Mouse (Mus musculus) myocyte (in vitro differentiated cells): Measurements from ENCODE around the gene Olfr1234. TPM values are rescaled to one million over a fixed set of nuclear protein-coding genes. Genes with fewer than 3 reads are reported as not detected.

ENCODE experiments used
- H3K27me3 ChIP-seq: one replicate; pipeline ENCODE4 v1.6.1; 2011; ENCODE audit not compliant: control insufficient read depth, insufficient read depth, insufficient read length
- H3K36me3 ChIP-seq: one replicate; pipeline ENCODE4 v1.6.1; 2011; ENCODE audit not compliant: control insufficient read depth, insufficient read depth
- H3K4me2 ChIP-seq: one replicate; pipeline ENCODE4 v1.6.1; 2011; ENCODE audit warnings: low read depth, control low read depth
- H3K4me3 ChIP-seq: one replicate; pipeline ENCODE4 v1.5.1; 2011; ENCODE audit warnings: mild to moderate bottlenecking, control low read depth, moderate library complexity
- H3K79me2 ChIP-seq: one replicate; pipeline ENCODE4 v1.6.1; 2011; ENCODE audit not compliant: control insufficient read depth, insufficient read depth
- H3ac ChIP-seq: one replicate; pipeline ENCODE4 v1.6.1; 2011; ENCODE audit not compliant: control insufficient read depth, insufficient read length
- CEBPB ChIP-seq: IDR thresholded peaks from 2 replicates; pipeline ENCODE4 v1.6.1; 2011; ENCODE audit warnings: mild to moderate bottlenecking, moderate library complexity; ENCODE audit not compliant: poor library complexity, insufficient read depth, severe bottlenecking
- E2F4 ChIP-seq: IDR thresholded peaks from one replicate; pipeline ENCODE4 v1.6.1; 2011; ENCODE audit warnings: mild to moderate bottlenecking, control low read depth, moderate library complexity; ENCODE audit not compliant: insufficient read depth
- MAX ChIP-seq: IDR thresholded peaks from one replicate; pipeline ENCODE4 v1.6.1; 2011; ENCODE audit warnings: low read depth, mild to moderate bottlenecking, control low read depth
- MYOD1 ChIP-seq, 3 experiments: IDR thresholded peaks; one replicate each; pipeline ENCODE4 v1.6.1; 2011; ENCODE audit warnings: control low read depth in 2 of 3, low read depth in 2 of 3, mild to moderate bottlenecking in 2 of 3, moderate library complexity in 1 of 3; ENCODE audit not compliant: insufficient read length in 2 of 3, control insufficient read depth in 1 of 3
- MYOG ChIP-seq, 3 experiments: IDR thresholded peaks; one replicate each; pipeline ENCODE4 v1.6.1; 2011; ENCODE audit warnings: control low read depth in 2 of 3, low read depth in 2 of 3, mild to moderate bottlenecking in 2 of 3; ENCODE audit not compliant: insufficient read length in 2 of 3, control insufficient read depth in 1 of 3, insufficient read depth in 1 of 3
- POLR2A ChIP-seq: IDR thresholded peaks from one replicate; pipeline ENCODE4 v1.6.1; 2011; ENCODE audit warnings: low read depth, mild to moderate bottlenecking, control low read depth, moderate library complexity; ENCODE audit not compliant: insufficient read length
- POLR2AphosphoS2 ChIP-seq: IDR thresholded peaks from one replicate; pipeline ENCODE4 v1.6.1; 2011; ENCODE audit warnings: low read depth, control low read depth; ENCODE audit not compliant: insufficient read length
- REST ChIP-seq: IDR thresholded peaks from one replicate; pipeline ENCODE4 v1.6.1; 2011; ENCODE audit warnings: mild to moderate bottlenecking, control low read depth, moderate library complexity; ENCODE audit not compliant: insufficient read depth, insufficient read length
- SRF ChIP-seq: IDR thresholded peaks from one replicate; pipeline ENCODE4 v1.6.1; 2011; ENCODE audit warnings: low read depth; ENCODE audit not compliant: control insufficient read depth, insufficient read length
- TCF12 ChIP-seq: IDR thresholded peaks from one replicate; pipeline ENCODE4 v1.6.1; 2011; ENCODE audit warnings: mild to moderate bottlenecking, control low read depth; ENCODE audit not compliant: poor library complexity, insufficient read depth, severe bottlenecking
- TCF3 ChIP-seq: IDR thresholded peaks from one replicate; pipeline ENCODE4 v1.6.1; 2011; ENCODE audit warnings: low read depth, control low read depth; ENCODE audit not compliant: insufficient read length
- USF1 ChIP-seq: IDR thresholded peaks from one replicate; pipeline ENCODE4 v1.6.1; 2011; ENCODE audit warnings: low read depth, mild to moderate bottlenecking, control low read depth, moderate library complexity
- polyA plus RNA-seq: library from polyadenylated mRNA; unstranded; fragments of >200 nt; fragmentation: generic; extraction: Trizol; gene quantifications from one replicate; pipeline ENCODE4 v1.2.1, GENCODE M21; 2012; ENCODE audit warnings: missing spikeins

The Olfr1234 gene
- not detected for polyA plus RNA-seq

GRCm38 (mm10) chr2:89364765-89365164 is at the start of gene Olfr1234:
TSS of gene Olfr1234 (minus strand) at chr2:89364865.
- H3ac ChIP-seq, result no peak within 1 kb of the TSS
- no peak within 1 kb of the TSS for H3K4me3 ChIP-seq
- H3K79me2 ChIP-seq, result no peaks in the 10 kb centered on the region
- H3K27me3 ChIP-seq, result no peaks in the 10 kb centered on the region
- H3K4me2 ChIP-seq, result no peak within 1 kb of the TSS
- H3K36me3 ChIP-seq, result no peaks in the 10 kb centered on the region
- no peak for TF ChIP-seq MYOG (IDR thresholded peaks at IDR 0.05; ENCODE audit: control insufficient read depth in 1 of 3, insufficient read depth in 1 of 3, insufficient read length in 2 of 3, low read depth in 2 of 3)
- TF ChIP-seq TCF3, result no peak
- TF ChIP-seq SRF, result no peak
- TF ChIP-seq E2F4, result no peak
- TF ChIP-seq CEBPB, result no peak
- TF ChIP-seq REST, result no peak
- no peak for TF ChIP-seq POLR2AphosphoS2
- TF ChIP-seq TCF12, result no peak
- no peak for TF ChIP-seq MAX
- no peak for TF ChIP-seq MYOD1 (IDR thresholded peaks at IDR 0.05; ENCODE audit: control insufficient read depth in 1 of 3, insufficient read length in 2 of 3, low read depth in 2 of 3)
- TF ChIP-seq POLR2A, result no peak
- no peak for TF ChIP-seq USF1

GRCm38 (mm10) chr2:89409576-89409975 is 44.9 kb upstream of the Olfr1234 start, which contains the start of gene Olfr1238:
TSS of gene Olfr1238 (minus strand) at chr2:89409676.
- H3K4me3 ChIP-seq, result no peak within 1 kb of the TSS
- H3K79me2 ChIP-seq, result no peaks in the 10 kb centered on the region
- TF ChIP-seq TCF3, result no peak
- no peak for TF ChIP-seq MAX
- no peak within 1 kb of the TSS for H3ac ChIP-seq
- H3K36me3 ChIP-seq, result no peaks in the 10 kb centered on the region
- H3K27me3 ChIP-seq, result no peaks in the 10 kb centered on the region
- H3K4me2 ChIP-seq, result no peak within 1 kb of the TSS

- Histone ChIP-seq H3K79me2 (no peaks in the 10 kb centered on the region), H3K4me3 (no peak overlapping the region), H3ac (no peak overlapping the region), H3K27me3 (no peaks in the 10 kb centered on the region), H3K4me2 (no peak overlapping the region), H3K36me3 (no peaks in the 10 kb centered on the region)
- no peak for TF ChIP-seq TCF12
- no peak for TF ChIP-seq MYOD1 (IDR thresholded peaks at IDR 0.05; ENCODE audit: control insufficient read depth in 1 of 3, insufficient read length in 2 of 3, low read depth in 2 of 3)
- no peak for TF ChIP-seq MAX
- no peak for TF ChIP-seq POLR2AphosphoS2
- no peak for TF ChIP-seq POLR2A
- no peak for TF ChIP-seq TCF3
These were observed 36.2 kb upstream of the Olfr1234 start for GRCm38 (mm10) chr2:89400882-89401281.

GRCm38 (mm10) chr2:89342298-89342697 is 22.4 kb downstream of the Olfr1234 start, which contains the start of gene Olfr1233:
TSS of gene Olfr1233 (minus strand) at chr2:89342398.
- H3K4me2 ChIP-seq, result no peak within 1 kb of the TSS
- H3K4me3 ChIP-seq, result no peak within 1 kb of the TSS
- no peak for TF ChIP-seq MAX
- no peak for TF ChIP-seq SRF
- TF ChIP-seq REST, result no peak
- TF ChIP-seq CEBPB, result no peak
- no peak for TF ChIP-seq MYOG (IDR thresholded peaks at IDR 0.05; ENCODE audit: control insufficient read depth in 1 of 3, insufficient read depth in 1 of 3, insufficient read length in 2 of 3, low read depth in 2 of 3)
- TF ChIP-seq USF1, result no peak
- TF ChIP-seq E2F4, result no peak
- TF ChIP-seq TCF12, result no peak
- no peak for TF ChIP-seq POLR2A
- TF ChIP-seq MYOD1 (IDR thresholded peaks at IDR 0.05; ENCODE audit: control insufficient read depth in 1 of 3, insufficient read length in 2 of 3, low read depth in 2 of 3), result no peak
- TF ChIP-seq POLR2AphosphoS2, result no peak
- no peaks in the 10 kb centered on the region for H3K79me2 ChIP-seq
- H3K27me3 ChIP-seq, result no peaks in the 10 kb centered on the region
- no peaks in the 10 kb centered on the region for H3K36me3 ChIP-seq
- no peak within 1 kb of the TSS for H3ac ChIP-seq

- no peak within 1 kb of the TSS for H3ac ChIP-seq
- H3K4me2 ChIP-seq, result no peak within 1 kb of the TSS
- no peaks in the 10 kb centered on the region for H3K79me2 ChIP-seq
- no peak within 1 kb of the TSS for H3K4me3 ChIP-seq
- no peaks in the 10 kb centered on the region for H3K36me3 ChIP-seq
- TF ChIP-seq MYOG (IDR thresholded peaks at IDR 0.05; ENCODE audit: control insufficient read depth in 1 of 3, insufficient read depth in 1 of 3, insufficient read length in 2 of 3, low read depth in 2 of 3) (no peak), CEBPB (no peak), POLR2AphosphoS2 (no peak), USF1 (no peak), REST (no peak), TCF3 (no peak), SRF (no peak), MAX (no peak), MYOD1 (IDR thresholded peaks at IDR 0.05; ENCODE audit: control insufficient read depth in 1 of 3, insufficient read length in 2 of 3, low read depth in 2 of 3) (no peak), POLR2A (no peak), E2F4 (no peak), TCF12 (no peak)
- no peaks in the 10 kb centered on the region for H3K27me3 ChIP-seq
These were observed 35.1 kb downstream of the Olfr1234 start, which contains the start of gene Olfr1232 for GRCm38 (mm10) chr2:89329575-89329974. TSS of gene Olfr1232 (minus strand) at chr2:89329675.

Other genes with a start within 250 kb of the Olfr1234 start
- not detected for gene Olfr1221, start 247.6 kb downstream of the Olfr1234 start, polyA plus RNA-seq
- not detected for gene Olfr1222, start 231.8 kb downstream of the Olfr1234 start, polyA plus RNA-seq
- not detected for gene Olfr1223, start 213.3 kb downstream of the Olfr1234 start, polyA plus RNA-seq
- gene Olfr1224-ps1, start 200.8 kb downstream of the Olfr1234 start, polyA plus RNA-seq, result not detected
- not detected for gene Olfr1225, start 190.2 kb downstream of the Olfr1234 start, polyA plus RNA-seq
- not detected for gene Olfr1226, start 164.8 kb downstream of the Olfr1234 start, polyA plus RNA-seq
- not detected for gene Olfr1228, start 110.8 kb downstream of the Olfr1234 start, polyA plus RNA-seq
- not detected for gene Olfr1229, start 76.9 kb downstream of the Olfr1234 start, polyA plus RNA-seq
- gene Olfr1230, start 67.6 kb downstream of the Olfr1234 start, polyA plus RNA-seq, result not detected
- not detected for gene Olfr1231, start 57.8 kb downstream of the Olfr1234 start, polyA plus RNA-seq
- not detected for gene Olfr1232, start 35.2 kb downstream of the Olfr1234 start, polyA plus RNA-seq
- not detected for gene Olfr1233, start 22.5 kb downstream of the Olfr1234 start, polyA plus RNA-seq
- gene Olfr1238, start 44.8 kb upstream of the Olfr1234 start, polyA plus RNA-seq, result not detected
- gene Olfr1239, start 55.5 kb upstream of the Olfr1234 start, polyA plus RNA-seq, result not detected
- not detected for gene Olfr1240, start 78.1 kb upstream of the Olfr1234 start, polyA plus RNA-seq
- gene Olfr1241, start 122.3 kb upstream of the Olfr1234 start, polyA plus RNA-seq, result not detected
- gene Olfr1242, start 133.5 kb upstream of the Olfr1234 start, polyA plus RNA-seq, result not detected
- not detected for gene Olfr1243, start 166.6 kb upstream of the Olfr1234 start, polyA plus RNA-seq
- not detected for gene Olfr1245, start 213.6 kb upstream of the Olfr1234 start, polyA plus RNA-seq
- not detected for gene Olfr1246, start 228.3 kb upstream of the Olfr1234 start, polyA plus RNA-seq
- gene Olfr1247, start 249.3 kb upstream of the Olfr1234 start, polyA plus RNA-seq, result not detected